Mouse (Mus musculus): ENCODE measurements around the gene Lima1. TPM values are rescaled to one million over a fixed set of nuclear protein-coding genes. Genes with fewer than 3 reads are reported as not detected.

The Lima1 gene
- polyA plus RNA-seq, 1 experiment from 2014 or later = 27.0 TPM

DNA sequence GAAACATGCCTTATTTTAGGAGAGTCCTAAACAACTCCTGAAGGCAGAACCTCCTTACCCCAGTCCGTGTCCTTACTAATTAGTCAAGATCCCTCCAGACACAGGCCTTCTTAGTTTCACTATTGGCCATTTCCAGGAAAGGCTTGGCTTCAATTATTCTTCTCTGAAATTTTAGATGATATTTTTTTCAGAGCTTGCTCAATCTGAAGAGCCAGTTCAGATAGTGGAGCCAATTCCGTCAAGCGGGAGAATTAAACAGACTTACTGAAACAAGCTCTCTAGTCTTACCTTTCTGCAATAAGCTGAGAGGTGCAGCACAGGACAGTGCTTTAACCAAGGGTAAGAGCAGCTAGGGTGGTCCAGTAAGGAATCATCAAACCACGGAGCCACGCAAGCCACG is 11.9 kb downstream of the Lima1 start:
- Histone ChIP-seq H3K4me1 (ENCODE audit: control insufficient read depth, insufficient read depth, low read length) (peaks cover 13% of the 10 kb centered on the region), H3K4me2 (ENCODE audit: low read length) (no peak overlapping the region), H3K4me3 (ENCODE audit: low read depth, low read length) (no peak overlapping the region), H3K27me3 (replicated peaks; ENCODE audit: control insufficient read depth, insufficient read depth, low read length) (no peaks in the 10 kb centered on the region), H3K9me3 (replicated peaks; ENCODE audit: control insufficient read depth, low read length) (no peaks in the 10 kb centered on the region), H3K27ac (ENCODE audit: low read depth, low read length) (no peak overlapping the region), H3K36me3 (ENCODE audit: control insufficient read depth, insufficient read depth, low read length) (no peaks in the 10 kb centered on the region), H3K9ac (ENCODE audit: low read length) (no peak overlapping the region)
- 92% methylated on average over 6 of the region's 6 CpGs for WGBS
- no peak for DNase-seq (ENCODE audit: low spot score)
- no peak for ATAC-seq

GRCm38 (mm10) chr15:99862473-99862872 is 12.8 kb downstream of the Lima1 start:
- Histone ChIP-seq H3K9me3 (replicated peaks; ENCODE audit: control insufficient read depth, low read length) (no peaks in the 10 kb centered on the region), H3K36me3 (ENCODE audit: control insufficient read depth, insufficient read depth, low read length) (no peaks in the 10 kb centered on the region), H3K4me2 (ENCODE audit: low read length) (no peak overlapping the region), H3K9ac (ENCODE audit: low read length) (no peak overlapping the region), H3K4me3 (ENCODE audit: low read depth, low read length) (no peak overlapping the region), H3K4me1 (ENCODE audit: control insufficient read depth, insufficient read depth, low read length) (peaks cover 13% of the 10 kb centered on the region), H3K27me3 (replicated peaks; ENCODE audit: control insufficient read depth, insufficient read depth, low read length) (no peaks in the 10 kb centered on the region), H3K27ac (ENCODE audit: low read depth, low read length) (no peak overlapping the region)
- WGBS = 29% methylated on average over 11 of the region's 11 CpGs
- no peak for DNase-seq (ENCODE audit: low spot score)
- no peak for ATAC-seq

DNA sequence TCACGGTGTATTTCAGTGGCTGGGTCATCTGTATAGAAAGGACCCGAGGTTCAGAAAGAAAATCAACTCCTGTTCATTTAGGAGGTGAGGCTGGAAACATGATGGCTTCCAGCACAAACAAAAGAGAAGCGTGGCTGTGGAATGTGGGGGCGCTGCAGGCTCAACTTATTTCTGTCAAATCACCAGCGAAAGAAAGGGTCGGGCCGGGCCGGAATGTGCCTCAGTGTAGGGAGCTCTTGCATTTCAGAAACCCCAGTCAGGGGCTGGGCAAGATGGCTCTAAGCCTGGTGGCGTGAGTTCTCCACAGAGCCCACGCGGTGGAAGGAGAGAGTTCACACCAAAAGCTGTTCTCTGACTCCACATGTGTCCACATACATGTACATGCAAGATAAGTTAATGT is 13.3 kb downstream of the Lima1 start:
- Histone ChIP-seq H3K9ac (ENCODE audit: low read length) (no peak overlapping the region), H3K4me3 (ENCODE audit: low read depth, low read length) (no peak overlapping the region), H3K27ac (ENCODE audit: low read depth, low read length) (no peak overlapping the region), H3K9me3 (replicated peaks; ENCODE audit: control insufficient read depth, low read length) (no peaks in the 10 kb centered on the region), H3K4me1 (ENCODE audit: control insufficient read depth, insufficient read depth, low read length) (peaks cover 13% of the 10 kb centered on the region), H3K36me3 (ENCODE audit: control insufficient read depth, insufficient read depth, low read length) (no peaks in the 10 kb centered on the region), H3K4me2 (ENCODE audit: low read length) (no peak overlapping the region), H3K27me3 (replicated peaks; ENCODE audit: control insufficient read depth, insufficient read depth, low read length) (no peaks in the 10 kb centered on the region)
- ATAC-seq = no peak
- 29% methylated on average over 11 of the region's 11 CpGs for WGBS
- DNase-seq (ENCODE audit: low spot score) = peak; percentile 35

GRCm38 (mm10) chr15:99861536-99861935 is 13.7 kb downstream of the Lima1 start:
- Histone ChIP-seq H3K36me3 (ENCODE audit: control insufficient read depth, insufficient read depth, low read length) (no peaks in the 10 kb centered on the region), H3K9me3 (replicated peaks; ENCODE audit: control insufficient read depth, low read length) (no peaks in the 10 kb centered on the region), H3K27me3 (replicated peaks; ENCODE audit: control insufficient read depth, insufficient read depth, low read length) (no peaks in the 10 kb centered on the region), H3K27ac (ENCODE audit: low read depth, low read length) (no peak overlapping the region), H3K4me3 (ENCODE audit: low read depth, low read length) (no peak overlapping the region), H3K9ac (ENCODE audit: low read length) (no peak overlapping the region), H3K4me1 (ENCODE audit: control insufficient read depth, insufficient read depth, low read length) (peaks cover 13% of the 10 kb centered on the region), H3K4me2 (ENCODE audit: low read length) (no peak overlapping the region)
- no peak for ATAC-seq
- WGBS = 71% methylated on average over 6 of the region's 6 CpGs
- no peak for DNase-seq (ENCODE audit: low spot score)

DNA sequence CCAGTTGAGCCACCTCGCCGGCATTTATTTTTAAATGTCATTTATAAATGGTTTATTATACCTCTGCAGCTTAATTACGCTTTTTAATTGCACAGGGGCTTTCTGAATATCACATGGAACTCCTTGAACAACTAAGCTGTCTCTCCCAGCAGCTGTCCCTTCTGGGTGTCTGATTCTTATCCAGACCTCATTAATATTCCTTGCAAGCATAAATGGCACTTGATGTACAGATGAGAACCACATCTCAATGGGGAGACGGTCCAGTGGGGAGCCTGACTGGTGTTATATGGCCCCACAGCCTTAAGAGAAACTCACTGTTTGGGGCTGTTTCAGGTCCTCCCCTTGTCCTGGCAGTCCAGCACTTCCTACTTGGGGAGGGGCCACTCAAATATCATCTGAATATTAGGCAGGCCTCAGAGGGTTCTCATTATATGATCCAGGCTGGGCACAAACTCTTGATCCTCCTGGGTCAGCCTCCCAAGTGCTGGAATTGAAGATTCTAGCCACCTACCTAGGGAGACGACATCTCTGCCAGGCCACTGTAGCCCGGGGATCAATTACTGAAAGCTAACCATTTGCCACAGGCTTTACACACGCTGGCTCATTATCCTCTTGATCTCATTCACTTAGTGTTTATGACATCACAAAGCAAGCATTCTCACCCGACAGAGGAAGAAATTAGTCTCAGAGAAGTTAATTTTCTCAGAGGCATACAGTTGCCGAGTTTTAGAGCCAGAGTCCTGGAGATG is 15.4 kb downstream of the Lima1 start:
- no peaks in the 10 kb centered on the region for H3K36me3 ChIP-seq (ENCODE audit: control insufficient read depth, insufficient read depth, low read length)
- ATAC-seq (peak; percentile 62), DNase-seq (ENCODE audit: low spot score) (peak; percentile 72)
- peak overlapping the region; percentile 72 for H3K27ac ChIP-seq (ENCODE audit: low read depth, low read length)
- H3K4me2 ChIP-seq (ENCODE audit: low read length) = no peak overlapping the region
- no peak overlapping the region for H3K4me3 ChIP-seq (ENCODE audit: low read depth, low read length)
- peaks cover 13% of the 10 kb centered on the region for H3K4me1 ChIP-seq (ENCODE audit: control insufficient read depth, insufficient read depth, low read length)
- WGBS = 10% methylated on average over 9 of the region's 9 CpGs
- no peak overlapping the region for H3K9ac ChIP-seq (ENCODE audit: low read length)
- H3K27me3 ChIP-seq (replicated peaks; ENCODE audit: control insufficient read depth, insufficient read depth, low read length) = no peaks in the 10 kb centered on the region
- no peaks in the 10 kb centered on the region for H3K9me3 ChIP-seq (replicated peaks; ENCODE audit: control insufficient read depth, low read length)

- H3K9ac ChIP-seq (ENCODE audit: low read length) = no peak overlapping the region
- peaks cover 13% of the 10 kb centered on the region for H3K4me1 ChIP-seq (ENCODE audit: control insufficient read depth, insufficient read depth, low read length)
- 72% methylated on average over 8 of the region's 8 CpGs for WGBS
- H3K27ac ChIP-seq (ENCODE audit: low read depth, low read length) = no peak overlapping the region
- H3K27me3 ChIP-seq (replicated peaks; ENCODE audit: control insufficient read depth, insufficient read depth, low read length) = no peaks in the 10 kb centered on the region
- ATAC-seq = no peak
- no peak overlapping the region for H3K4me3 ChIP-seq (ENCODE audit: low read depth, low read length)
- no peak overlapping the region for H3K4me2 ChIP-seq (ENCODE audit: low read length)
- DNase-seq (ENCODE audit: low spot score) = no peak
- H3K9me3 ChIP-seq (replicated peaks; ENCODE audit: control insufficient read depth, low read length) = no peaks in the 10 kb centered on the region
- H3K36me3 ChIP-seq (ENCODE audit: control insufficient read depth, insufficient read depth, low read length) = no peaks in the 10 kb centered on the region
Observed at GRCm38 (mm10) chr15:99857479-99857878, 17.8 kb downstream of the Lima1 start.

DNA sequence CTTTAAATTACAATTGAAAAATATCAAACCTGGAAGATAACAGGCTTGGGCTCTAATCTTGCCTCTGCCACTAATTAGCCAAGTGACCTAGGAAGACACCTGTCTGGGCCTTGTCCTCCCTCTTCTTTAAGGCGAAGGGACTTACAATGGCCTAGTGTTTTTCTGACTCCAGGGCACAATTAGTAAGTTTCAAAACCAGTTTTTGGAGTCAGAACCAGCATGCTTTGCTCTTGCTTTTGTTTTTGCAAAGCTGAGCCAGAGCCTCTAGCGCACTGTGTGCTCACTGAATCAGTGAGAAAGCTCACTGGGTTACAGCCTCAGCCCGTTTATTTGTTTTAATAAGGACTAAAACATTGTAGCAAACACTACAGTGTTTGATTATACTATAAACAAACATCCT is 20.1 kb downstream of the Lima1 start:
- no peaks in the 10 kb centered on the region for H3K9me3 ChIP-seq (replicated peaks; ENCODE audit: control insufficient read depth, low read length)
- DNase-seq (ENCODE audit: low spot score) (no peak), ATAC-seq (no peak)
- peaks cover 5% of the 10 kb centered on the region for H3K4me1 ChIP-seq (ENCODE audit: control insufficient read depth, insufficient read depth, low read length)
- H3K4me2 ChIP-seq (ENCODE audit: low read length) = no peak overlapping the region
- no peaks in the 10 kb centered on the region for H3K27me3 ChIP-seq (replicated peaks; ENCODE audit: control insufficient read depth, insufficient read depth, low read length)
- H3K4me3 ChIP-seq (ENCODE audit: low read depth, low read length) = no peak overlapping the region
- H3K27ac ChIP-seq (ENCODE audit: low read depth, low read length) = no peak overlapping the region
- no peak overlapping the region for H3K9ac ChIP-seq (ENCODE audit: low read length)
- 19% methylated on average over 3 of the region's 3 CpGs for WGBS
- H3K36me3 ChIP-seq (ENCODE audit: control insufficient read depth, insufficient read depth, low read length) = no peaks in the 10 kb centered on the region

DNA sequence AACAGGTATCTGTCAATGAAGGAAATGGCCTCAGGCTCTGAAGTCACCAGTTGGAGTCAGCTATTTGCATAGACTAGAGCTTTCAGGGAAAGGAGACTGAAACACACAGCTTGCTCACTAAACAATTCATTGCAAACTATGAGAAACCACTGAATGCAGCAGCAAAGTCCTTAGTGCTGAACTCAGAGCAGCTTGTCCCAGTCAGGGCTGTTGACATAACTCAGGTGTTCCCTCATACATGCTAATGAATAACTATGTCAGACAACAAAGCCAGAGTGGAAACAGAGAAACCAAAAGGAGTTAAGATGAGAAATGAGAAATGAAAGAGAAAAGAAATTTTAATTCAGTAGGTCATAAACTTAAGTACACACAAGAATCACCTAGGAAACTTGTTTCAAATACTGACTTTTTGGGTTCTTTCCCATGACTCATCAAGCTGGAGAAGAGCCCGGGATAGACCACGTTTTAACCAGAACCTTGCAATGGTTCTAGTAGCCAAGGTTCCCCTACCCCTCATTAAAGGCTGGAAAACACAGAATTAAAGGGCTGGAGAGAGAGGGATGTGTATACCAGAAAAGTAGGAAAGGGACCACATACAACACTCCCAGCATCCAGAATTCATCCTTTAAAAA is 22.5 kb downstream of the Lima1 start:
- H3K4me3 ChIP-seq (ENCODE audit: low read depth, low read length) = no peak overlapping the region
- 95% methylated on average over 2 of the region's 2 CpGs for WGBS
- H3K27me3 ChIP-seq (replicated peaks; ENCODE audit: control insufficient read depth, insufficient read depth, low read length) = no peaks in the 10 kb centered on the region
- no peak overlapping the region for H3K9ac ChIP-seq (ENCODE audit: low read length)
- H3K9me3 ChIP-seq (replicated peaks; ENCODE audit: control insufficient read depth, low read length) = no peaks in the 10 kb centered on the region
- no peak overlapping the region for H3K27ac ChIP-seq (ENCODE audit: low read depth, low read length)
- H3K4me2 ChIP-seq (ENCODE audit: low read length) = no peak overlapping the region
- ATAC-seq = no peak
- no peaks in the 10 kb centered on the region for H3K4me1 ChIP-seq (ENCODE audit: control insufficient read depth, insufficient read depth, low read length)
- DNase-seq (ENCODE audit: low spot score) = no peak
- no peaks in the 10 kb centered on the region for H3K36me3 ChIP-seq (ENCODE audit: control insufficient read depth, insufficient read depth, low read length)

DNA sequence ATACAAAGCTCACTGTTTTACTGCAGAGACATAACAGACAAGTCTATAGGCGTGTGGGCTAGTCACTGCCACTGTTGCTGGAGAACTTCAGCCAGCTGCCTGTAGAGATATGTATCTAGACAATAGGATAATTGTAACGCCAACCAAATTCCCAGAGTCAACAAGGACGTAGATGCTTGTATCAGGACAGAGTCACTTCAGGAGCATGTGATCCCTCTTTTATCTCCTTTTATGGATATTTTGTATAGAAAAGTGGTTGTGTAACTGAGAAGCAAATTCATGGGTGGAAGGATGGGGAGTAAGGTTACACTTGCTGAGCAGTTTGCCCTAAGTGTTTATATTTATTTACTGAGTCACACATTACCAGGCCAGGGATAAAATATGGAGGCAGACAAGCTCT is 25.0 kb downstream of the Lima1 start:
- DNase-seq (ENCODE audit: low spot score) (no peak), ATAC-seq (no peak)
- Histone ChIP-seq H3K36me3 (ENCODE audit: control insufficient read depth, insufficient read depth, low read length) (no peaks in the 10 kb centered on the region), H3K4me2 (ENCODE audit: low read length) (no peak overlapping the region), H3K4me1 (ENCODE audit: control insufficient read depth, insufficient read depth, low read length) (peaks cover 5% of the 10 kb centered on the region; the same call in 1 of the 2 replicates), H3K27ac (ENCODE audit: low read depth, low read length) (no peak overlapping the region), H3K27me3 (replicated peaks; ENCODE audit: control insufficient read depth, insufficient read depth, low read length) (no peaks in the 10 kb centered on the region), H3K9ac (ENCODE audit: low read length) (no peak overlapping the region), H3K4me3 (ENCODE audit: low read depth, low read length) (no peak overlapping the region), H3K9me3 (replicated peaks; ENCODE audit: control insufficient read depth, low read length) (no peaks in the 10 kb centered on the region)
- WGBS = 74% methylated on average over 3 of the region's 3 CpGs

All from forebrain, embryonic 14.5 days (tissue).